Mouse (Mus musculus) adrenal gland, postnatal 14 days (tissue): Measurements from ENCODE around the gene Borcs5. TPM values are rescaled to one million over a fixed set of nuclear protein-coding genes. Genes with fewer than 3 reads are reported as not detected.
"Not testable (repeated sequence)": the region's sequence is repeated elsewhere in the genome, so short reads cannot be mapped to it uniquely, and the experiment has no call there.

ENCODE experiments used
- DNase-seq: peaks from one replicate; pipeline ENCODE4 v3.0.0; 2021; ENCODE audit warnings: mixed read lengths
- total RNA-seq: library from RNA; stranded (reverse); gene quantifications from 2 replicates; pipeline ENCODE4 v1.2.3, GENCODE M21; 2021

Gene Borcs5
- total RNA-seq, 1 experiment from 2014 or later: 11.9 TPM

DNA sequence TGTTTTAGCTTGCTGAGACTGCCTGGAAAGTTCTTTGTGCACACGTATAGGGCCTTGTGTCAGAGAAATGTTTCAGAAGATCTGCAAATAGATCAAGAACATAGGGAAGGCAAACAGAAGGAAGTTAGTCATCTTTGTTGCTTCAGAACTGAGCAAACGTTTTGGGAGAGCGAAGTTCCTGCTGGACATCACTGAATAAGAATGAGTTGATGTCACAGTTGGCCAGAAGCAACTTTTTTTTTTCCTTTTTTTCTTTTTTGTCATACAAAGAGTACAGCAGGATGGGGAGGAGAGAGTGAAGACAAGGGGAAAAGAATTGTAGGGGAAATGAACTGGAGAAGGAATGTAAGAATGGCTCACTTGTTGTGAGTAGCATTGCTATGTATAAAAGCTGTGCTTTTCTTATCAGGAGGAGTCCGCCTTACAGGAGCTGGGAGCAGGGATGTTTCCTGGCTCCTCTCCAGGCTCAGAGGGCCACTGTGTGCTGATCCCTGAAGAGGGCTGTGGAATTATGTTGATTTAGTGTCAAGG lies 31.6 kb downstream of the Borcs5 start:
- DNase-seq: peak; percentile 52

DNA sequence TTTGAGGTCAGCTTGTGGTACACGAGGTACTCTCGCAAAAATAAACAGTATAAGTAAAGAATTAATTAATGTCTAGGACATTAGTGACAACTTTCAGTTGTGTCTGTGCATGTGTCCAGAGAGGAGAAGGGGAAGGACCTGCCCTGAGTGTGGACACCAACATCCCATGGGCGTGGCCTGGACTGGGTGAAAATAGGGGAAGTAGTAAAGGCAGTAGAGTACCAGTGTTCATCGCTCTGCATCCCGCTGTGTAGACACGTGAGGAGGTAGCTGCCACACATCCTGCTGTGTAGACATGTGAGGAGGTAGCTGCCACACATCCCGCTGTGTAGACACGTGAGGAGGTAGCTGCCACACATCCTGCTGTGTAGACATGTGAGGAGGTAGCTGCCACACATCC lies 34.4 kb downstream of the Borcs5 start:
- not testable (repeated sequence) for DNase-seq

DNA sequence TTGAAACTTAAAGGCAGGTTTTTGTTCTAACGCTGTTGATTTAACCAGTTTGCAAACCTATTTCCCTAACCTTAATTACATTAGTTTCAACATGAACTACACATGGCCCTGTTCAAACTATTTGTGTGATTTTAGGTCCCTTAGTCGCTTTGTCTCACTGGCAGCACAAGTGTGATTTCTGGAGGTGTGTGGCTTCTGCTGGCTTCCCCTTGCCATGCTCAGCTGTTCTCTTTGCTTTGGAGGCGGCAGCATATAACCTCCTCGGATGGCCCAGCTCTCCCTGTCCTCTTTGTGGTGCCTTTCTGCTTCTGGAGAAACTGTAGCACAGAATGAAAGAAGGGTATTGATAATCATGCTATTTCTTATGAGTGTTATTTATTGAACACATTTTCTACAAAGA lies 38.2 kb downstream of the Borcs5 start:
- DNase-seq: no peak

DNA sequence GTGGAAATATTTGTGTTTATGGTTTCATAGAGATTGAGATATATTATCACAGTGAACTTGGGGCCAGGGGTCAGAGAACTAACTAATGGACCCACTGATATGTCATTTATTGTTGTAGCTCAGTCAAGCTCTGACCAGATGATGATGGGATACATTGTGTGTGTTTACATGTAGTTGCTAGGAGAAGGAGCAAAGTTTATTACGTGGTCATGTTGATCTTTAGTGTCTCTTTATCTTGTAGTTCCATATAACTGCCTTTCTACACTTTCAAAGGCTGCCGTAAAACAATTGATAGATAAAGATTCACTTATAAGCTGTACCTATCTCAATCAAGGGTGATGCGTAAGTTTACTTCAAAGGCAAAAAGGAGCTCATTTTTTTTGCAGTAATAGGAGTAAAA lies 38.7 kb downstream of the Borcs5 start:
- DNase-seq: no peak

DNA sequence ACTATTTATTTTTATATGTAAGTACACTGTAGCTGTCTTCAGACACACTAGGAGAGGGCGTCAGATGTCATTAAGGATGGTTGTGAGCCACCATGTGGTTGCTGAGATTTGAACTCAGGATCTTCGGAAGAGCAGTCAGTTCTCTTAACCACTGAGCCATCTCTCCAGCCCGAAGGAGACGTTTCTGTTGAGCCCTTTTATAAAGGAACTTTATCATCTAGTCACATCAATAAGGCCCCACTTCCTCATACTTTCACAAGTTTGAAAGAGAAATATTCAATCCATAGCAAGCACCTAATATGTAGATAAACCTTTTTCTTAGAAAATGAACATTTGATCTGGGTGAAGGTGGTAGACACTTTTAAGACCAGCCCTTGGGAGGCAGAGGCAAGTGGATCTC lies 40.0 kb downstream of the Borcs5 start:
- DNase-seq: not testable (repeated sequence)

DNA sequence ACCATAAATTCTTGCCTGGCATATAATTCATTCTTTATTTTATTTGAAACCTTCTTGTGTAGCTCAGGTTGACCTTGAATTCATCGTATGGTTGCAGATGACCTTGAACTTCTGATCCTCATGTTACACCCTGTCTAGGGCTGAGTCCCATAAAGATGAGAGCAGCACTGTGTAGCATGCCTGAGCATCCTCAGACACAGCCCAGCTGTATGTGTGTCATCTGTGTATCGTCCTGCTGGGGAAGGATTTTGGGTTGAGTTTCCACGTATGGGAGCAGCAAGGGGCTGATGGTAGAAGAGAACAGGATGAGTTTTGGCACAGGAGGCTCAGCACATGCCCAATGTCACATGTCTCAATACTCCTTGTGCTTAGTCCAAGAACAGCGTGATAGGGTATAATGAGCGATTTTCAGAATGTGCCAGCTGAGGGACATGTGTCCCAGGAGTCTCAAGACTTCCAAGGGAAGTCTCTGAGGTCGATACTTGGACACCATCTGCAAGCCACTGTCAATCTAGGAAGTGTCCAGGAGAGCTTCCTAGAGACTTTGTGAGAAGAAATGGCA lies 45.1 kb downstream of the Borcs5 start:
- DNase-seq: no peak

DNA sequence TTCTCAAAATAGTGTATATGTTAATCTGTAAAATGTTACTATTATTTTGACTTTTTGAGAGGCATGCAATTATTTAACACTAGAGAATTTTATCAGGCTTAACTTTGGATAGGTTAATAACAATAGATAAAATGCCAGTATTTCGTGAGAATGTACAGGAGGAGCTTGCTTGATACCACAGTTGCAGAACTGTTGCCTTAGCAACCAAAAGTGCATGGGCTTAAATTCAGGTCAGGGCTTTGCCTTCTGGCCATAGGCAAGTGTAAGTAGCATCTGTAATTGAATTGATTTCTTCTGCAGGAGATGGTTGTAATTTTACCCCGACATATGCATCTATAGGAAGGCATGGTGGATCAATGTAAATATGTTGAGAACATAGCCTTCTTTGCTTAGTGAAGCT lies 45.7 kb downstream of the Borcs5 start:
- no peak for DNase-seq

DNA sequence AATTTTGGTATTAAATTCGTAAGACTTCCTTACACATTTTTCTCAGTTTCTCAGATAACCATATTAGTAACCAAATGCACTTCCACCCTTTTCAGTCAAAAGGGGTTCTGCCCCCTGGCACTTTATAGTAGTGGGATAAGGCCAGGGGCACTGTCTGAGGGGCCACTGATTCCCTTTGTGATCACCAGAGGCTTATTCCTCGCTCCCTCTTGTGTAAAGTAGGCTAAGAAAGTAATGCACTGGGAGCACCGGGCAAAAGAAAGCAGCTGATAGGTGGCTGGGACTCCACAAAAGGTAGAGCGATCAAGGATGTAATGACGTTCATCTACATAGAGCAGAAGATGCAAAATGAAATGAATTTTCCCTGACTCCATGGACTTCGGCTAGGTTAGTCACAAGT lies 46.2 kb downstream of the Borcs5 start:
- no peak for DNase-seq

DNA sequence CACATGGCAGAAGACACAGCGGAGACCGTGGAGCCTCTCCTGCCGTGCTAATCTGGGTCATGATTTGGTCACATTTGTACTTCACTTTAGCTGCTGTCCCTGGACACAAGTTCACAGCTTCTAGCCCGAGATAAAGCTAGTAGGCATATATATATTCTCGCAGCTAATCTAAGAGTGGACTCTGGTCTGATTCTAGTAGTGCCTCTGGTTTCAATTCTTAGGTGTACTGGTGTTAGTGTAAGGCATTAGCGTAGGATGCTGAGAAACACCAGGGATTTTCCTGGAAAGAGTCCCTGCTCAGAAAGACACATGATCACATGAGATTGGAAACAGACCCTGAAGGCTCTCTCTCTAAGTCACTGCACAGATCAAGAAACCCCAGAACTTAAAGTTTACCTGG lies 55.2 kb downstream of the Borcs5 start:
- no peak for DNase-seq

DNA sequence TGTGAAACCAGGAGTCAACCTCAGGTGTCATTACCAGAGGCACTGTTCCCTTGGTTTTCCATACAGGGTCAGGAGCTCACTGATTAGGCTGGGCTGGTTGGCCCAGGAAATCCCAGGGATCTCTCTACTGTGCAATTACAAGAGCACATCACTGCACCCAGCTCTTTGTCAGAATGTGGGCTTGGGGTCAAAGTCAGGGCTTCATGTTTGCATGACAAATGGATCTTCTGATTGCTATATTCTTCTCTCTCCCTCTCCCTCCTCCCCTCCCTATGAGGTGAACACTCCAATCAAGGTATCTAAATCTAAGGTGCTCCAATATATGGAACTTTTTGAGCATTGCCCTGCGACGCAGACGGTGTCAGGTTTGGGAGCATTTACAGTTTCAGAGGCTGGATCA lies 55.7 kb downstream of the Borcs5 start:
- DNase-seq: no peak

DNA sequence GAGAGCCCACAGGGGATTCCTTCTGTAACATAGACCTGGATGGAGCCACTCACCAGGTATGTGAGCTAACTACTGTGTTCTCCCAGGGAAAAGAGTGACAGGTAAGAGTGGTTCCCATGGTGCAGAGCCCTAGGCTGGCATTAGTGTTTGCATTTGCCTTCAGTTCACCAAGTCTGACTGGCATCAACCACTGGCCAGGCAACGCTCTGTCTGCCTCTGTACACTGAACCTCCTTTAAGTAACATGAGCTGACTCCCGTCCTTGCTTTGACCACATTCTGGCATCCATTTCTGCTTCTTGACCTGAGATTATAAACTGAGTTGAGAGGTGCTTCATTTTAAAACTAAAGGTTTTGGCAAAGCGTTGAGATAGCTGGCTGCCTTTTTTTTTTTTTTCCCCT lies 56.3 kb downstream of the Borcs5 start:
- DNase-seq: no peak

DNA sequence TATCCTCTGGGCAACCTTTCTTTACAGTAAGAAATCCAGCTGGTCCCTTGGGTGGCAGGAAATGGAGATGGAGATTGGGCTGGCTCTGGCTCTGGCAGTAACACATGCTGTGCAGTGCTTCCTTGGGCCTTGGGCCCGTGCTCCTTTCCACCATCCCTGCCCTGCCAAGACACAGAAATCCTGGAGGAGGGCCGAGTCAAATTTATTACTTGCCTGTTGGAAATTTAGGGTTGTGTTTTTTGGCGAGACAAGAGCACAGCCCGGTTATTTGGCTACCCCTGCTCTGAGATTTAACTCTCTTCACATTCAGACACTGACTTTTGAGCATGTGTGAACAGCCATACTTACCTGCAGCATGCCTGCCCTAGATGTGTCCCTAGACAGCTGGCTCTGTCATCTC lies 56.8 kb downstream of the Borcs5 start:
- DNase-seq: peak; percentile 67

DNA sequence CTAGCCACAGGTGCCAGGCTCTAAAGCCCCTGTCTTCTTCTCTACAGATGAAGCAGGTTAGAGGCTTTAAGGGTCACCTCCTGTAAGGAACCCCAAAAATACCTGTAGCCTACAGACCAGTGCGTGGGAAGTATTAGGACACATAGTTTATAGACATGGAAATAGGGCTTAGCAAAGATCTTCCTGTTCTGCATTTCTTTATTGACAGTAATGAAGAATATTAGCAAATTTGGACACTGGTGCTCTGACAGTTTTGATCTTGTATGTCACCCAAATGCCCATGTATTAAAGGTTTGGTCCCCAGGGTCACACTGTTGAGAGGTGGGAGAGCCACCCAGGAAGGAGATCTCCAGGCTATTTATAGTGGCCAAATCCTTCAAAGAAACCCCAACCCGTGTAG lies 57.2 kb downstream of the Borcs5 start:
- DNase-seq: no peak

DNA sequence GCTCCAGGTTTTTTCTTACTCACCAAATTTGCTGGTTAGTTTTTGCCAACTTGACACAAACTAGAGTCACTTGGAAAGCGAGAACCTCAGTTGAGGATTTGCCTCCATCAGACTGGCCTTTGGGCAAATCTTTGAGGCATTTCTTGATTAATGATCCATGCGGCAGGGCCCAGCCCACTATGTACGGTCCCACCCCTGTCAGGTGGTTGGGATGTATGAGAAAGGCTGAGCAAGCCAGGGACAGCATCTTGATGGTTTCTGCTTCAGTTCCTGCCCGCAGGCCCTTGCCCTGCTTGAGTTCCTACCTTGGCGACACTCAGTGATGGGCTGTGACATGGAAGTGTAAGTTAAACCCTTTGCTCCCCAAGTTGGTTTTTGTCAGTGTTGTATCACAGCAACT lies 58.9 kb downstream of the Borcs5 start:
- no peak for DNase-seq

DNA sequence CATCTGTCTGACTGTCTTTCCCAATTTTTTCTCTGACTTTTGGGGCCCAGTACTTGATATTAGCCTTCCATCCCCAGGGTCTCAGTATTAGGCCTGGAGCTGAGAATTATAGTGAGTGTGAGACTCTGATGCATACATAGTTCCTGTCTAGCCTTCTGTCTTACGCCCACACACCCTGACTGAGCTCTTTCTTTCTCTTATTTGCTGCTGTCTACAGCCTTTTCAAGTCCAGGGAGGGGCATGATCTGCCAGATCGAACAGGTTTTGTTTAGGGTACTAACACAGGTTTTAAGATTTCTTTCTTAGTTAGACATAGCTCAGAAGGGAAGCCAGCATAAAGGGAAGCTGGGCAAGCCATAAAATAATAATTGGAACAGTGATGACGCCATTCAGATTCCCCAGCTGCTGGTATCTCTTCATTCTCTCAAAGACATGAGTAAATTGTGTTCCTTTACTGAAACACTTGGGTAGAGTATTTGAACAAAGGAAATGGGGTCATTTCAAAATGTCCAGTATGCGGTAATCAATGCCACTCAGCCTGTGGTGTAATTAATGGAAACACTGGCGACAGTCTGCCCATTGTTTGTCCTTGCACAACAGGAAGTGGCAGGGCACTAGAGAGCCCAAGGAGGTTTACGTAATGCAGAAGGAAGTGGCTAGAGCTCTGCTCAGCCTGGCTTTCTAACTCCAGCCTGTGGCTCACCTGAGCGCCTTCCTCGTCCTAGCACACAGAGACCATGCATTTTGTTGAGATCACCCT lies 61.3 kb downstream of the Borcs5 start:
- peak; percentile 59 for DNase-seq

DNA sequence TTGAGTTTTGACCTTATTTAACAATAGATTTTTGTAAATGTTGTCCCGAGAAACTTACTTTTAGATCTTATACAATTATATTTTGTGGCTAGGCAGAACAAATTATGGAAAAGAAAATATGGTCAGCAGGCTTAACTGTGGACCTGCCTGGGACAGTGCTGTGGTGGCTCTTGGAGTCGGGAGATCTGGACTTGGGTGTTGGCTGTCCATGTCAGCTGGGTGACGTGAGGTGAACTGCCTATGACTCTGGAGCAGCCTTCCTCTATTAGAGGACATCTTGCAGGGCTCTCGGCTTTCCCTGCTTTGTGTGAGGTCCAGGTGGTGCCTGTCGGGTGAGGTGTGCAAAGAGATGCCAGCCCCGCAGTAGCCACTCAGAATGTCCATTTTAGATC lies 61.9 kb downstream of the Borcs5 start:
- DNase-seq: no peak

DNA sequence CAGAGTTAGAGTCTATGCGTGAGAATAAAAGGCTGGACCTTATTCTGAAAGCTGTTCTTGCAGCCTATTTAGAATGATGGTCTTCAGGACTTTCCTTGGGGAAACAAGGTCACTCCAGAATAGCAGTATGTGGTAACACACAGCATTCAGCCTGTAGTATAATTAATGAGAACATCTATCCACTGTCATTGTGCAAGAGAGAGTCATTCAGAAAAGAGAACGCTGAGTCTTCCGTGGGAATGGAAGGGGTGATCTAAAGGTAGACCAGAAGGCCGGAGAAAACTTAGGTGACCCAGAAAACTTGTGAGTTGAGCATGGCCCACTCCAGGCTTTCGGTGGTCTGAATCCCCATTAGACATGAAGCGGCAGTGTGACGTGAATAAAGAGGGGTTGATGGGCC lies 62.9 kb downstream of the Borcs5 start:
- no peak for DNase-seq

DNA sequence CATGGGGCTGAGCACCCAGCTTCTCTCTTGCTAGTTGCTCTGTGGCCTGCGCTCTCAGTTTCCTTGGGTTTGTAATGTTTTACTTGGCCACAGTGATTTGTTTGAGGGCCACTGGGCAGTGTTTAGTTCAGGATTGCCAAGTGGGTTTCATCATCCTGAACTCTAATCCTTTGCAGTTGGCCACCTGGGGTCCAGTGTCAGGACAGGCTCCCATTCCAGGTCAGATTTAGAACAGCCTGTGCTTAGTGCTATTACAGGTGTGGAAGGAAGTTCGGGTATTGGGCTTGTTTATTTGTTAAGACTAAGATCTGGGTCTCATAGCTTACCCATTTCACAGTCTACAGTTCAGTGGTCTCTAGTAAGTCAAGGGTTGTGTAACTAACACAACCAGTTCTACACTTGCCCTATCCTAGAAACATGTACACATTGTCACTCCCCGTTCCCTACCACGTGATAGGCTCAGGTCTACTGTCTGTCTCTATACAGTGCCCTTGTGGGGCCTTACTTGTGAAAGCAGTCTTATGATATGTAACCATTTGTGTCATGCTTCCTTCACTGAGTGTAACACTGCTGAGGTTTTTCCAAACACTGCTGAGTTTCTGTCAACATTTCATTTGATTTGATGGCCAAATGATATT lies 63.9 kb downstream of the Borcs5 start:
- peak; percentile 35 for DNase-seq

DNA sequence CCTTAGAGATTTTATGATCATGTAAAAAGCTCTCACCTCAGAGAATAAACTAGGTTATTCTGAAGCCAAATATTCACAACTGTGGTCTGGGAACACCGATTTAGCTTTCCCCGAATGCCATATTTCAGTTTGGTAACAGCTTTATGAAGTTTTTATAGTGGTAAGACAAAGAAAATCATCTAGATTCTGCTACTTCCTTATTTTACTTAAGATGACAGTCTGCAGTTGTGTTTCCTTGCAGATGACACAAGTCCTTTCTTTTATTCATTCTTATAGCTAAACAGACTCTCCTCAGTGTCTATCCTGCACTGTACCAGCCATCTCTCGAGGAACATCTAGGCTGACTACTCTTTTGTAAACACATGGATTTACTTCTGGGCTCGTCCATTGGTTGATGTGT lies 67.2 kb downstream of the Borcs5 start:
- DNase-seq: no peak

DNA sequence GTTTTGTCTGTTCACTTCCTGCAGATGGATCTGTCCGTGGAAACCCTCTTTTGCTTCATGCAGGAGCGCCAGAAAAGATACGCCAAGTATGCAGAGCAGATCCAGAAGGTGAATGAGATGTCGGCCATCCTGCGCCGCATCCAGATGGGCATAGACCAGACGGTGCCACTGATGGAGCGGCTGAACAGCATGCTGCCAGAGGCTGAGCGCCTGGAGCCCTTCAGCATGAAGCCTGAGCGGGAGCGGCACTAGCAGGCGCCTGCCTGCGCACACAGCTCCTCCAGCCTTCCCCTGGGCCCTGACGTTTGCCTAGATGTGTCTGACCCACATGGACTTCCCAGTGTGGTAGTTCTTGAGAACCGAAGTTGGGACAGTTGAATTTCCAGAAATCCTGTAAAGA lies 70.7 kb downstream of the Borcs5 start:
- DNase-seq: no peak

DNA sequence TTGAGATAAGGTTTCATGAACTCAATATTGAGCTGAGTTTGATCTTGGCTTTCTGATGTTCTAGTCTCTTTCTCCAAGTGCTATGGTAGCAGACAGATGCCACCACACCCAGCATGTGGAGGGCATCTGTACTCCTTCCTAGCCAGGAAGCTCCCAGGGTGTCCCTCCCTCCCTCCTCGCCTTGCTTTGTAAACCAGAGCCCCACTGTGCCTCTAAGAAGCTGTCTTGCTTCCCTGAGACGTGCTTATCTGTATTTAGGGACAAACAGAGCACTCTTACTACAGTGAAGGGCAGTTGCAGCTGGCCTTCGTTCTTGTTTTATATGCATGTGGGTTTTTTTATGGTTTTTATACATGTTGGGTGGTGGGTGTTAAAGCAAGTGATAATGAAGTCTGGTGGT lies 74.0 kb downstream of the Borcs5 start:
- no peak for DNase-seq

DNA sequence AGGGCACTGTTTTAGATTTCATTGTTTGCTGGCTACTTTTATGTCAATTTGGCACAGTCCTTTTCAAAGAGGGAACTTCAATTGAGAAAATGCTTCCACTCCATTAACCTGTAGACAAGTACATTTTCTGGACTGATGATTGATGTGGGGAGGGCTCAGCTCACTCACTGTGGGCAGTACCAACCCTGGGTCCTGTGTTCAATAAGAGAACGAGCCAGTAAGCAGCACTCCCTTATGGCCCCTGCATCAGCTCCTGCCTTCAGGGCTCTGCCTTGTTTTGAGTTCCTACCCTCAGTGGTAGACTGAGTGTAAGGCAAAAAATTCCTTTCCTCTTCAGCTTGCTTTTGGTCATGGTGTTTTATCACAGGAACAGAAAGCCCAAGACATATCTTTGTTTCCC lies 74.6 kb downstream of the Borcs5 start:
- no peak for DNase-seq

DNA sequence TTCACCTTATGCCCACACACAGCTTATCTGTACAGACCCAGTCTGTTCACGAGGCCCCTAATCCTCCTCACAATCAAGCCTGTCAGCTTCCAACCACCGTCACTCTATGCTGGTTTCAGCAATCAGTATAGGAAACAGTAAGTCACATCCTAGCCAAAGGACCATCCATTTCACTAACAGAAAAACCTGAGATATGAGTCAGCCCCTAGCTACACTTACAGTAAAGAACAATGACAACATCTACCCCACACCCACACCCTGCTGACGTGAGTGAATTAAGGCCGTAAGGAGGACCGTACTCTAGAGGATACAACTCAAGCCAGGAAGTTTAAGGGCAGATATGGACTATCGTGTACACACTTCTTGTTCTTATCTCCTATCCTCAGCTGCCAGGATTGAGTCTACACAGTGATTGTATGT lies 76.9 kb downstream of the Borcs5 start:
- DNase-seq: no peak
